Mouse (Mus musculus) small intestine, adult 2 months (tissue): Measurements from ENCODE around the gene Ggt1.

Experiments used
- CTCF ChIP-seq: fragments of 200-500 bp; IDR thresholded peaks from 2 replicates; pipeline ENCODE4 v1.5.1; 2012; ENCODE audit warnings: low read depth, mild to moderate bottlenecking, control low read depth, inconsistent platforms, low read length, moderate library complexity, mixed read lengths; ENCODE audit not compliant: insufficient replicate concordance, insufficient read length; ENCODE audit errors: extremely low read depth
- POLR2A ChIP-seq: fragments of 200-500 bp; IDR thresholded peaks from 2 replicates; pipeline ENCODE4 v1.6.1; 2012; ENCODE audit warnings: low read depth, mild to moderate bottlenecking, control low read depth, inconsistent platforms, low read length, moderate library complexity

DNA sequence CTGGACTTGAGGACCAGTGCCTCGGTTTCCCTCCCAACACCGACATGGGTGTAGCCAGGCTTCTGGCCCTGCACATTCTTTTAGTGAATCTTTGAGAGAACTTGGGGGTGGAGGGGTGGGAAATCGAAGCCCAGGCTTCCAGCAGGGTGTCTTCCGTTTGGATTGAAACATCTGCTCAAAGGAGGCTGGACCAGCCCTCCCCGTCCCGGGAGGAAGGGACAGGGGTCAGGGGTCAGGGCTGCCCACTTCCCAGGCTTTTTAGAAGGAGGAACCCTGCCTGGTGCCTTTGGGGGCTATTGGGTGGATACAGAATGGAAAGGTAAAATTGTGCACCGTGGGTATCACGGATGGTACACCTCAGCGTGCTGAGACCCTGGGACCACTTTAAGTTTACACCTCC is 10.5 kb downstream of the Ggt1 start:
- TF ChIP-seq CTCF (no peak), POLR2A (no peak)
